In genomic region chr19:29128217-29128616, GRCm38 (mm10) we compare ENCODE assay signal across 22 mouse cellular contexts. TPM values are rescaled to one million over a fixed set of nuclear protein-coding genes. Genes with fewer than 3 reads are reported as not detected.
DNase-seq lines count a peak whose midpoint lies in the region; ATAC-seq and TF ChIP-seq lines count a peak whose summit lies in the region.
"Had no signal": no experiment of that assay in that cellular context is flagged by ENCODE, and none has a peak within 500 bp of the region (broad histone marks: within the 10 kb centered on the region; RNA-seq: fewer than 3 reads in every experiment).

No protein-coding gene starts in this region.

- no peak for TF ChIP-seq POLR2A in lung, adult 2 months (IDR thresholded peaks at IDR 0.05; ENCODE audit: borderline replicate concordance, extremely low read depth, low read depth, low read length)

- H3K27me3 ChIP-seq in heart, embryonic 10.5 days (ENCODE audit: insufficient read depth, poor library complexity, severe bottlenecking): no peaks in the 10 kb centered on the region
- H3K27me3 ChIP-seq in lung, embryonic 16.5 days (ENCODE audit: control insufficient read depth, insufficient read depth, low read depth, low read length): no peaks in the 10 kb centered on the region
- no peaks in the 10 kb centered on the region for H3K27me3 ChIP-seq in liver, embryonic 15.5 days
- H3K27me3 ChIP-seq: embryonic facial prominence, embryonic 12.5 days; Patski; stomach, embryonic 15.5 days had no signal

- H3K9me3 ChIP-seq in heart, embryonic 10.5 days: no peaks in the 10 kb centered on the region
- no peaks in the 10 kb centered on the region for H3K9me3 ChIP-seq in lung, embryonic 16.5 days (ENCODE audit: control insufficient read depth, low read length)
- H3K9me3 ChIP-seq in liver, embryonic 15.5 days (replicated peaks): no peaks in the 10 kb centered on the region
- H3K9me3 ChIP-seq: embryonic facial prominence, embryonic 12.5 days; midbrain, embryonic 10.5 days; stomach, embryonic 15.5 days had no signal

- H3K4me3 ChIP-seq in heart, embryonic 10.5 days: no peak overlapping the region
- no peak overlapping the region for H3K4me3 ChIP-seq in lung, embryonic 16.5 days (ENCODE audit: low read length)
- no peak overlapping the region for H3K4me3 ChIP-seq in lung, adult 2 months (replicated peaks; ENCODE audit: extremely low read depth, low read depth, low read length)
- 0 out of 2 replicates have a peak overlapping the region, but pooled peaks have one; percentile 35 for H3K4me3 ChIP-seq in liver, embryonic 15.5 days (replicated peaks)
- H3K4me3 ChIP-seq: embryonic facial prominence, embryonic 12.5 days; midbrain, embryonic 10.5 days; stomach, embryonic 15.5 days had no signal

- peaks cover 9% of the 10 kb centered on the region; the same call in 1 of the 2 replicates for H3K4me1 ChIP-seq in heart, embryonic 10.5 days
- H3K4me1 ChIP-seq in lung, embryonic 16.5 days (replicated peaks; ENCODE audit: control insufficient read depth, insufficient read depth, low read length): no peaks in the 10 kb centered on the region
- 0 out of 2 replicates have a peak, but pooled peaks cover 2% of the 10 kb centered on the region for H3K4me1 ChIP-seq in lung, adult 2 months (ENCODE audit: control insufficient read depth, insufficient read depth, low read length)
- H3K4me1 ChIP-seq in liver, embryonic 15.5 days (replicated peaks): peaks cover 13% of the 10 kb centered on the region
- H3K4me1 ChIP-seq: embryonic facial prominence, embryonic 12.5 days; stomach, embryonic 15.5 days had no signal

- H3K27ac ChIP-seq in heart, embryonic 10.5 days: no peak overlapping the region; the same call in 1 of the 2 replicates
- H3K27ac ChIP-seq in lung, embryonic 16.5 days (ENCODE audit: low read length): peak overlapping the region; percentile 24; the same call in 1 of the 2 replicates
- H3K27ac ChIP-seq in liver, embryonic 15.5 days (replicated peaks): peak overlapping the region; percentile 75
- H3K27ac ChIP-seq: embryonic facial prominence, embryonic 12.5 days; midbrain, embryonic 10.5 days; stomach, embryonic 15.5 days had no signal

- peak; percentile 23; the same call in 1 of the 2 replicates for ATAC-seq in lung, embryonic 16.5 days (ENCODE audit: low read depth)
- ATAC-seq in liver, embryonic 15.5 days (ENCODE audit: insufficient read depth): peak; percentile 43
- ATAC-seq in megakaryocyte, adult 5-6 weeks (ENCODE audit: poor library complexity, severe bottlenecking): no peak
- ATAC-seq: activated CD4-positive, CD25-positive, alpha-beta regulatory T cell, adult 4 months; forebrain, embryonic 16.5 days; hindbrain, embryonic 16.5 days; Patski had no signal

- TF ChIP-seq CTCF in lung, adult 2 months (IDR thresholded peaks at IDR 0.05; ENCODE audit: insufficient read depth, low read length): no peak

- no peak overlapping the region for H3K9ac ChIP-seq in lung, embryonic 16.5 days (ENCODE audit: low read length)
- no peak overlapping the region for H3K9ac ChIP-seq in liver, embryonic 15.5 days
- H3K9ac ChIP-seq: embryonic facial prominence, embryonic 12.5 days; lung, embryonic 14.5 days; stomach, embryonic 15.5 days had no signal

- 78% methylated on average over 6 of the region's 6 CpGs for WGBS in heart, embryonic 10.5 days
- WGBS in lung, embryonic 16.5 days: 37% methylated on average over 6 of the region's 6 CpGs
- 41% methylated on average over 6 of the region's 6 CpGs for WGBS in lung, adult 2 months
- WGBS in liver, embryonic 15.5 days (ENCODE audit: insufficient replicate concordance): 73% methylated on average over 6 of the region's 6 CpGs

- H3K4me2 ChIP-seq in lung, embryonic 16.5 days (ENCODE audit: low read depth, low read length): no peak overlapping the region
- peak overlapping the region; percentile 41 for H3K4me2 ChIP-seq in liver, embryonic 15.5 days
- H3K4me2 ChIP-seq: embryonic facial prominence, embryonic 12.5 days; heart, embryonic 11.5 days; lung, embryonic 14.5 days; stomach, embryonic 15.5 days had no signal

- DNase-seq in heart, adult 11 months: peak; percentile 93
- DNase-seq in heart, embryonic 10.5 days (ENCODE audit: low spot score): no peak
- DNase-seq in lung, adult 2 months: no peak
- DNase-seq in lung, postnatal 4 days: peak; percentile 25 to 35
- DNase-seq in urinary bladder, postnatal 10 days (ENCODE audit: low spot score): no peak
- DNase-seq: cerebellum, adult 11-12 months; heart, postnatal 4 days; layer of hippocampus, postnatal 36 days; lung, embryonic 14.5 days; right cerebral cortex, postnatal 14 days; thymus, postnatal 14 days had no signal

- H3K36me3 ChIP-seq in heart, embryonic 10.5 days: peaks cover 77% of the 10 kb centered on the region
- H3K36me3 ChIP-seq in lung, embryonic 16.5 days (ENCODE audit: control insufficient read depth, insufficient read depth, low read length): peaks cover 3% of the 10 kb centered on the region; the same call in 1 of the 2 replicates
- peaks cover 79% of the 10 kb centered on the region for H3K36me3 ChIP-seq in liver, embryonic 15.5 days (replicated peaks)

RNA-seq across cellular contexts. Expression of gene Rcl1, which starts 27.0 kb away (rescaled TPM):
- polyA plus RNA-seq in heart, embryonic 10.5 days (2016; fragmentation: Nextera tagmentation; extraction: Ambion mirVana): 38.9 and 64.4 TPM in 2 replicates
- polyA plus RNA-seq in lung, embryonic 16.5 days (2015; fragmentation: Nextera tagmentation; extraction: Ambion mirVana): 36.8 and 40.2 TPM in 2 replicates
- 12.3 and 14.1 TPM in 2 replicates for polyA plus RNA-seq in lung, adult 2 months (2012; rRNA removed)
- polyA plus RNA-seq in liver, embryonic 15.5 days (2015; fragmentation: Nextera tagmentation; extraction: Ambion mirVana): 65.8 and 69.2 TPM in 2 replicates
- 3.2 and 5.0 TPM in 2 replicates for total RNA-seq in megakaryocyte, adult 5-6 weeks (2015)
- total RNA-seq in megakaryocyte, adult 5-6 weeks (2017): 11.7 TPM in 2 replicates

Comparison
In these comparisons a context has a peak if more than half of its experiments do, and no peak if none do; other contexts are left out.
1. DNase-seq: peak in heart, adult 11 months (single experiment) and lung, postnatal 4 days (2 of 2); none in heart, embryonic 10.5 days (single experiment), lung, adult 2 months (single experiment) and urinary bladder, postnatal 10 days (single experiment).